Mouse (Mus musculus) adrenal gland, postnatal 10 days (tissue): ENCODE measurements around the gene Gpat3. TPM values are rescaled to one million over a fixed set of nuclear protein-coding genes. Genes with fewer than 3 reads are reported as not detected.
A peak's percentile ranks its signal among the peaks of the same experiment; 100 is the strongest.

Experiments
- DNase-seq: peaks from one replicate; pipeline ENCODE4 v3.0.0; 2021; ENCODE audit warnings: mixed read lengths
- total RNA-seq, 2 experiments: library from RNA; stranded (reverse); gene quantifications; 2 replicates each; pipeline ENCODE4 v1.2.3; 2021

Gpat3 gene
- total RNA-seq, 2 experiments from 2014 or later = 10.0 to 10.2 TPM

- DNase-seq = peak; percentile 79
Observed at GRCm38 (mm10) chr5:100860417-100861053, 15.0 kb downstream of the Gpat3 start.

DNA sequence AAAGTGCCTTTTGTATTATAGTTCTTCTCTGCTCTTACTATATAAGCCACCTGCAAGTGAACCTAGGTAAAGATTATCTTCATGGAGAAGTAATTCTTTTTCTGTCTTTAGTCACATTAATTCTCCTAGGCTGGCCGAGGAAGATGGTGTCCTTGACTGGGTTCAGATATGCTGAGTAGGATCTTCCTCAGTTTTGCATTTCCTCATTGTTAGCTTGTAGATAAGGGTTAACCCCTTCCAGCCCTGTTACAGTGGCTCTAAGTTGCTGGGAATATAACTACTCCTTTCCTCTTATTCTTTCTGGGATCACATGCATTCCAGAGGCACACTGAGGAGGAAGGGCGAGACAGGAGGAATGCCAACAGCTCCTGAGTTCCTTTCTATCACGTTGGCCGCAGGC, 15.6 kb downstream of the Gpat3 start:
- no peak for DNase-seq

- DNase-seq = peak; percentile 55
Observed at GRCm38 (mm10) chr5:100861811-100862210, 16.3 kb downstream of the Gpat3 start.

- no peak for DNase-seq
Observed at GRCm38 (mm10) chr5:100863091-100863490, 17.6 kb downstream of the Gpat3 start.

- DNase-seq = peak; percentile 71
Observed at GRCm38 (mm10) chr5:100864438-100864837, 18.9 kb downstream of the Gpat3 start.

DNA sequence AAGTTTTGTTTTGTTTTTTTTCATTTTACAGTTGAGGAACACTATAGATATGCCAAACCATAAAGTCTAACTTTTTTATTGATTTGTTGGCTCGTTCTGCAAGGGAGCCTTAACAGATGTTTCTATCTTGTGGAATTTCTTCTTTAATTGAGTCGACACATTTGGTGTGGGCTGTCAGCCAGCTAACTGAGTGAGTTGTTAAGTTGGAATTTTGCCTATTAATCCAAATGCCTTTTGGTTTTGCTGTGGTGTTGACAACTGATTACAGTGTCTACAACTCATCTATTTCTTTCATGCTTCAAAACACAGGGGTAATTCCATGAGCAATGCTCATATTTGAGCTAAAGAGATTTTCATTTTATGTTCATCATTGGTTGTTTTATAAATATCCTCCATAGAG, 20.7 kb downstream of the Gpat3 start:
- peak; percentile 21 for DNase-seq

DNA sequence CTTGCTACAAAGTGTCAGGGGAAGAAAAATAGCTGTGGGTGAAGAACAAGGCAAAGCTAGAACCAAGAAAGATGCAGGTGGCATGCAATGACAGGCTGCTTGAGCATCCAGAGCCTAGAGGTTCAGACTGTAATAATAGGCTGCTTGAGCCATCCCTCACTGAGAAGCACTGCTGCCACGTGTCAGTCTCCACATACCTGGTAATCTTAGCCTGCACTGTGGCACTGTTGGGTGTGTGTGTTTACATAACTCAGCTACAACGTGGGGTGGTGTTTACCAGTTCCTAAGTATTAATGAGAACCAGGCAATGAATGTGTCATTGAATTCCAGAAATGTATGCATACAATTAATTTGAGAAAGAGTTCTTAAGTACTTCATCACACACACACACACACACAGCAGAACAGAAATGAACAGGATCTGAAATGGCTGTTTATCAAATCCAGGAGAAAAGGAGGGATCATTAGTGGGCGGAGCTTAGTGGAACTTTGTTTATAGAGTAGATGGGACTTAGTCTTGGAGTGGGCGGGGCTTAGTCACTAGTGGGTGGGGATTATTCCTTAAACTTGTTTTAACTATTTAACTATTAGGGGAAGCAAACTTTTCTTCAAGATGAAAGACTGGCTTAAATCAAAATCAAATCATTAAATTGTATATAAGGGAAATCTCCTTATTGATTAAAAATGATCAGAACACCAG, 23.8 kb downstream of the Gpat3 start:
- DNase-seq = no peak

DNA sequence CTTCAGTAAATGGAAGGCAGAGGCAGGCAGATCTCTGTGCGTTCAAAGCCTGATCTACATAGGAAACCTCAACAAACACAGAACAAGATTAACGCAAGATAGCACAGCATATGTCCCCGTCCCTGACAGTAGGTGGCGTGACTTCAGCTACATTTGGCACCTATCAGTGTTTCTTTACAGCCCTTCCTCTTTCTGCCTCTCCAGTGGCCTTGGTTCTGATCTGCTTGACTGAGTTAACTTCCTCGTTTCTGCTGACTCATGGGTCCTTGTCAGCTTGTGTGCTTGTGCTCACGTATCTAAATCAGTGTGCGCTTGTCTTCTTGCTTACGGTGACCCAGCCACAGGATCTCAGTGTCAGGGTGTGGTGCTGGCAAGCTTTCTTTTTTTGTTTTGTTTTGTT, 26.5 kb downstream of the Gpat3 start:
- DNase-seq = no peak

DNA sequence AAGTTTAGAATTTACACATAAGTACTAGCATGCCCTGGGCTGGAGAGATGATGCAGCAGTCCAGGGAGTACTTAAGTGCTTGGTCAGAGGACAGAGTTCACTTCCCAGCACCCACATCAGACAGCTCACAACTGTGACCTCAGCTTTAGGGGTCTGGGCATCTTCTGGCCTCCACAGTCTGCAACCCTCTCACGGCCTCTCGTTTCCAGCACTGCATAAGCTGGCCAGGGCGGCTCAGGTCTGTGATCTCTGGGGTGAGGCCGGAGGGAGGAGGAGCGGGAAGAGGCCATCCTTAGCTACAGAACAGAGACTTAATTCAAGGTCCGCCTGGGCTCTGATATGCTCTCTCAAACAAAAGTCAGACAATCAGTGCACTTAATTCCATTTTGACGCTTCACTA, 29.2 kb downstream of the Gpat3 start:
- DNase-seq = no peak

GRCm38 (mm10) chr5:100875180-100875579, 29.7 kb downstream of the Gpat3 start:
- DNase-seq = no peak

GRCm38 (mm10) chr5:100877021-100877420, 31.5 kb downstream of the Gpat3 start:
- peak; percentile 35 for DNase-seq

DNA sequence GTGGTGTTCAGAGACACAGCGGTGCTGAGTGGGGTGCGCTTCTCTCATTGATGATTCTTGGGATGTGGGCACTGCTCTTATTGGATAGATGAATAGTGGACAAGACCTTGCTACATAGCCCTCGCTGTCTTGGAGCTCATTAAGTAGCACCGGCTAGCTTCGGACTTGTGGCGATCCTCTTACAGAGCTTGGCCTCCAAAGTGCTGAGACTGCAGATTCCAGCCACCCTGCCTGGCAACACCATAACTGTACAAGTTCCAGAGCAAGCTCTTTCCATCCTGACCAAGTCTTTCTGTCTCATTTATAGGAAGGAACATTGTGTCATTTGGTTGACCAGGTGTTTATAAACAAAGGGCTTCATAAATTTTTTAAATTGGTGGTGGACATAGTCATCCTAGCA, 39.7 kb downstream of the Gpat3 start:
- DNase-seq = no peak

- no peak for DNase-seq
Observed at GRCm38 (mm10) chr5:100886331-100886988, 40.9 kb downstream of the Gpat3 start.

DNA sequence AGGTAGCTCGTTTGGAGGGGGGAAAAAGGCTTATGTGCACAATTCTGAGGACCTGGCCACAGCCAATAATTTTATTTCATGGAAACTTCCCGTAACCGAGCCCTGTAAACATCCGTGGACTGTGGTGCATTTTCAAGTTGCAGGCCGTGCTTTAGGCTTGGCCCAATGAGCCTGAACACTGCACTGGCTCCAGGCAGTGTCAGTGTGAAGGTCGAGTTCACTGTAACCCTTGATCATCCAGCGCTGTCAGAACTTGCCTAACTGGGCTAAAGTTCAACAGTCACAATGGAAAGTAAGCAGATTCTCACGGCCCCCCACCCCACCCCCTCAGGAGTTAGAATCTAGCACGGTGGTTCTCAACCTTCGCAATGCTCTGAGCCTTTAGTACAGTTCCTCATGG, 50.7 kb downstream of the Gpat3 start:
- peak; percentile 16 for DNase-seq

GRCm38 (mm10) chr5:100899745-100900489, 54.4 kb downstream of the Gpat3 start:
- DNase-seq = no peak

DNA sequence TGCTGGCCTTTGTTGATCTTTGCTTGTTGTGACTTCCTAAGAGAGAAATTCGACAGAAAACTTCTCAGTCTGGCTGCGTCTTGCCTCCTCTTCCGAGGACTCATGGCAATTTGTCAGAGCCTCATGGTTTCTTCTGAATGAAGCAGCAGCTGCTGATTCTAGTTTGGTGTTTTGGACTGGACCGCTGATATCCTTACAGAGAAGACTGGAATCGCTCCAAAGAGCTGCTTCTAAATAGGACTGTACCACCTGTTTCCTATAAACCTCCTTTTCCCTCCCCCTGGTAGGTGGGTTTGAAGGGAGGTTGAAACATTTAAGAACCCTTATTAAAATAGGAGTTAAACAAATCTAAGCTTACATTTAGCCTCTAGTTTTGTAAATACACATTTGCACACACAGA, 55.5 kb downstream of the Gpat3 start:
- no peak for DNase-seq

- no peak for DNase-seq
Observed at GRCm38 (mm10) chr5:100908478-100908877, 63.0 kb downstream of the Gpat3 start.

GRCm38 (mm10) chr5:100908901-100909300, 63.4 kb downstream of the Gpat3 start:
- no peak for DNase-seq

DNA sequence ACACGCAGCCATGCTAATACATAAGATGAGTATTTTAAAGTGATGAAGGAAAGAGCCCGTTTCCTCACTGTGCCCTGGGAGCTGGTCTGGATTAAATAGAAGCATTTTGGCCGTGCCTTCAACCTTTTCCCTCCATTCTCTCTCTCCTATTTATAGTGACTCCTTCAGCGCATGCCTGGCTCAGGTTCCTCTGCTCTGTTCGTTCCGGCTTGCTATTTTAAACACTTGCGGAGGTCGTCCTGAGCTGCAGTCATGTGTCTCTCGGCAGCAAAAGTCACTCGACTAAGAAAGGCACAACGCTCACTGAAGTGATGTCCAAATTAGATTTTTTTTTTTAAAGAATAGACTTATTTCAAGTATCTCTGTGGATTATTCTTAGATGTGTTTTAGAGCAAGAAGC, 64.2 kb downstream of the Gpat3 start:
- DNase-seq = peak; percentile 31

- no peak for DNase-seq
Observed at GRCm38 (mm10) chr5:100911502-100912097, 66.1 kb downstream of the Gpat3 start.

DNA sequence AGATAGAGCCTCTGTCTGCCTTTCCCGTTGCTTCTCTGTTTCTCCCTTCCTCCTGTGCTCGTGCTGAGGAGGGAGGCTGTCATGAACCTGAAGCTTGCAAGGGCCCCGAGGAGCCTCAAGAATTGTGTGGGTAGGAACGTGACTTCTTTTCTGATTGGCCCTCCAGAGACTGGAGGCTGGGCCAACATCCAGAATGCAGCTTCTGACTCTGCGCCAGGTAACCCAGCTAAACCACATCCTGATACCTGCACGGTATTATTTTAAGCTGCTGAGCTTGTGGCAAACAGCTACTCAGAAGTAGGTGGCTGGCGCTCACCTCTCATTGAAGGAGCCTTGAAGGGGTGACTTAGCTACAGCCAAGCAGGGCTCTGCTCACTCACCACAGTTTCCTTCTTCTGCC, 66.9 kb downstream of the Gpat3 start:
- DNase-seq = peak; percentile 15

GRCm38 (mm10) chr5:100913274-100913673, 67.8 kb downstream of the Gpat3 start:
- DNase-seq = peak; percentile 27
